Mouse (Mus musculus) brain, embryonic 14.5 days (tissue): Measurements from ENCODE around the gene Sval3.

Experiments
- CTCF ChIP-seq: fragments of 200-500 bp; IDR thresholded peaks from 2 replicates; pipeline ENCODE4 v1.5.1; 2012; ENCODE audit warnings: inconsistent platforms, mild to moderate bottlenecking, moderate library complexity, borderline replicate concordance; ENCODE audit not compliant: insufficient read depth, insufficient read length; ENCODE audit errors: extremely low read depth
- POLR2A ChIP-seq: fragments of 200-500 bp; IDR thresholded peaks from 2 replicates; pipeline ENCODE4 v1.6.1; 2012; ENCODE audit warnings: mild to moderate bottlenecking, inconsistent platforms, borderline replicate concordance; ENCODE audit not compliant: poor library complexity, insufficient read depth, insufficient read length, severe bottlenecking; ENCODE audit errors: extremely low read depth

DNA sequence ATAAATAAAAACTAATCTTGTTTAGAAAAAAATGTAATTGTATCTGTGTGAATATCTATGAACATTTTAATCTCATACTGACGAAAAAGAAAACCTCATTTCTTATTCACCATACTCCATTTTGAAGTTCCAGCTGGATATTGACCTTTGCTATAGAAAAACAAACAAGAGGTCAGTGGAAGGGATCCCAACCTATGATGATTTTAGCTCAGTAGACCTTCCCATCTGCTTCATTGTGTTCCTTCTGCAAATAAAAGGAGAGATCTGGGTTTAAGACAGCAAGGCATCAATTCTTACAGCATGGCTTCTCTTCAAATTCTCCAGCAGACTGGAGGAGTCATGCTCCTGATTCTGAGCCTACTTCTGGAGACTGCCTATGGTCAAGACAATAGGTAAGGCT is at the start of gene Sval3:
- no peak for TF ChIP-seq CTCF
- TF ChIP-seq POLR2A, result no peak
